Mouse (Mus musculus) C2C12 (cell line): ENCODE data around the gene 1700001L19Rik.

ENCODE experiments used
- CEBPB ChIP-seq: IDR thresholded peaks from one replicate; pipeline ENCODE4 v1.6.1; 2011; ENCODE audit warnings: low read depth, mild to moderate bottlenecking, control low read depth, moderate library complexity
- CTCF ChIP-seq: IDR thresholded peaks from one replicate; pipeline ENCODE4 v1.5.1; 2011; ENCODE audit not compliant: control insufficient read depth, insufficient read depth, insufficient read length
- MYOD1 ChIP-seq: IDR thresholded peaks from one replicate; pipeline ENCODE4 v1.6.1; 2011; ENCODE audit warnings: low read depth; ENCODE audit not compliant: control insufficient read depth, insufficient read length
- MYOG ChIP-seq: IDR thresholded peaks from one replicate; pipeline ENCODE4 v1.6.1; 2011; ENCODE audit not compliant: control insufficient read depth, insufficient read length; ENCODE audit errors: extremely low read depth
- USF1 ChIP-seq: IDR thresholded peaks from one replicate; pipeline ENCODE4 v1.6.1; 2011; ENCODE audit warnings: low read depth, mild to moderate bottlenecking, control low read depth, moderate library complexity

GRCm38 (mm10) chr13:68569589-68570336, 27.5 kb upstream of the 1700001L19Rik start:
- TF ChIP-seq MYOG (no peak), CTCF (peak; percentile 42), MYOD1 (no peak), USF1 (no peak), CEBPB (no peak)
